Mouse (Mus musculus) lung, postnatal 10 days (tissue): Measurements from ENCODE around the gene Tent5c.

Experiments
- DNase-seq: peaks from one replicate; pipeline ENCODE4 v3.0.0; 2021

Tent5c gene

DNA sequence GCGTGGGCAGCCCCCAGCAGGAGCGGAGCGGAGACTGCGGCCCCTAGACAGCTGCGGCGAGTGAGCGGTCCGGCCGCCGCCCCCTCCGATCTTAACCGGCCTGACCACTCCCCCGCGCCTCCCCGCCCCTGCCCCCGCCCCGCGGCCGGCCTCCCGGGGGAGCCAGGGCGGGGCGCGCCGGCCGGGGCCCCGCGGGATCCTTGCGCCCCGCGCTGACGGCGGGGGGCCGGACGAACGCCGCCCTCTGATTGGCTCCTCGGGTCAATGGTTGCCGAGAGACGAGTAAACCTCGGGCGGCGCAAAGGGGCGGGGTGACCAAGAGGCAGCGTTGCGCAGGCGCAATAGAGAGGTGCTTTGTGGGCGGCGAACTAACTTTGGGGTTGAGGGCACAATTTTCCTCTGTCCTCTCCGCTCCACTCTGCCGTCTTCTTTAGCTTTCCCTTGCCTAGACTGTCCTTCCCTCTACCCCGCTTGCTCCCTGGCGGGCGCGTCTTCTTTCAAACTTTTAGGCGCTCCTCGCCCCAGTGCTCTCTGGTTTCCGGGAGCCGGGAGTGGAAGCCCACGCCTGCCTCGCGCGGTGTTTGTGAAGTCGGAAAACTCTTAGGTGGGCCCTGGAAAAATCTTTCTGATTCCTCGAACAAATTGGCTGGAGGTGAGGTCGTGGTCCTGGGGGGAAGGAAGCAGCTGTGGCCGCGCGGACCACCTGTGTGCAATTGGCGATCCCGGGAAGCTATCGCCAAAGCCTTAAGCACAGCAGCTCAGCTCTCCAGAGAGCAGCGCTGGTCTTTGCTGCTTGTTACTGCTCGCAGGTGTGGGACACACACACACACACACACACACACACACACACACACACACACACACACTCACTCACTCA, at the start of gene Tent5c:
Gene Tent5c, minus strand, starts transcription at position 192 of the 877 bp plus-strand sequence.
- DNase-seq, result peak; percentile 97

DNA sequence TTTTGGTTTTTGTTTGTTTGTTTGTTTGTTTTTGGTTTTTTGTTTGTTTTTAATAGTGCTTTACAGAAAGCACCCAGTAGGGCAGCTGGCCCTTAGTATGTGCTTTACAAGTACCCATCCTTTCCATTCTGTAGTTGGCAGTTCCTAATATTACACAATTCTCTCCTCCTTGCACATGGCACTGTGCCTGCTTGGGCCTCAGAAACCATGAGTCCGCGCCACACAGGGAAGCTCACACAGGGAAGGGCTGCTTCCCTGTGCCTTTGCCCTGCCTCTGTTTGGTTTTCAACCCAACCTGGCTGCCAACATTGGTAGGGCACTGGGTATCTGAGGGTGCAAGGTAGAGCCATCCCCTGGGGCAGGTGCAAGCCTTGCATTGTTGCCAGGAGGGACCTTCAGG, 47.6 kb upstream of the Tent5c start:
- no peak for DNase-seq

DNA sequence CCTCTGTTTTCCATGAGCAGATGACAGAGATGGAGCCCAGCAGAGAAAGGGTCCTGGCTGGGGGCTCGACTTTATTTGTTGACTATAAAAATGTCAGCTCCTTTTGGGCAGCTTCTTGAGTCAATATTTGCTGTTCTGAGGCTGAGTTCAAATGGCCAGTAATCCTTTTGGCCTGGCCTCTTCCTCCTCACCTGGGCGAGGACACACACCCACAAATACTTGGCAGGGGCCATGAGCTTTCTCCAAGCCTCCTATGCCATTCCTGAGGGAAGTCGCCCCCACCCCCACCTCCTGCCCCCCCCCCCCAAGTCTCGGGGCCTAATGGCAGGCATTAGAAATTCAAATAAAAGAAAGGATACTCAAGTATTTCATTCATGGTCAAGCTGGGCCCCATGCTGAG, 46.8 kb upstream of the Tent5c start:
- no peak for DNase-seq

DNA sequence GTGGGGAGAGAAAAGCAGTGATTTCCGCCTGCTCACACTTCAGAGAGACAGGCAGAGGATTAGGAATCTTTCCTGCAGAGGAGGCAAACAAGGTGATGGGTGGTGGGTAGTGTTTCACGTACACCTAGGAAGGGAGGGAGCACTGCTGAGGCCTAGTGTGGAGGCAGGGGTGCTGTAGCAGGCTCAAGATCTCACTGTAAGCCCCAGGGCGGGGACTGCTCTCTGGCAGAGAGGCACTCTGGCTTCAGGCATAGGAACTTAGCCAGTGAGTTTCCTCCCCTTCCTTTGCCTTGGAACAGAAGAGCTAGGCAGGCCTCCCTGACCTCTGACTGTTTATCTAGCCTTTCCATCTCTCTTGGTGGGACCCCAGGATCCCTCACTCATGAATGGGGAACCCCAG, 46.2 kb upstream of the Tent5c start:
- DNase-seq, result no peak

DNA sequence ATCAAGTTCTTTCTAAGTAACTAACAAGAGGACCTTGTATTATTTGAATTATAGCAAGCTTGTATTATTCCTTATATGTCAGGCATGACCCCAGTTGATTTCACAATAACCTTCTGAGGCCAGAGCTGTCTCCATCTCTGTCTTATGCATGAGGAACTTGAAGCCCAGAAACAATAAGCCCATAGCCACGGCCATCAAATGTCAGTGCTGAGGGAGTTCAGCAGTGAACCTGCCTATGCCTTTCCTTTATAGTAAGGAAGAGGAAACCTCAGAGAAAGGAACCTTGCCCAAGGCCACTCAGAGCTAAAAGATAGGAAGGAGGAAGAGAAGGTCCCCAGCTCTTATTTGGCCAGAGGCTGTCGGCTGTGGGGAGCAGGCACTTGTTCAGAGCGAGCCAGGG, 45.3 kb upstream of the Tent5c start:
- no peak for DNase-seq

DNA sequence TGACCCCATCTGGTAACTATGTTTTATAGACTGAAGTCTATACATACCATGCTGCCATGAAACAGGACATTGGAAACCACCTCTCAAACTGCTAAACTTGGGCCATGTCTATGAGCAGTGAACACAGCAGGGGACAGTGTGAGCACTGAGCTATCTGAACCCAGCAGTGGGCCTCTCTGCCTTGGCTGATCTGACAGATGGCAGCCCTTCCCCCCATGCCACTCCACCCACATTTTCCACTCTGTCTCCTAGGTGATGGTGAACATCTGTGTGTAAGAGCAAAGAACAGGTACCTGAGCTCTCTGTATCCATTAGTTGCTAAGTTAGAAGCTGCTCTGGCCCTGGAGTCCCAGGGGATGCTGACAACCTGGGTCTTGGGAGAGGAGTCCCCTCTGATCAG, 44.3 kb upstream of the Tent5c start:
- no peak for DNase-seq

DNA sequence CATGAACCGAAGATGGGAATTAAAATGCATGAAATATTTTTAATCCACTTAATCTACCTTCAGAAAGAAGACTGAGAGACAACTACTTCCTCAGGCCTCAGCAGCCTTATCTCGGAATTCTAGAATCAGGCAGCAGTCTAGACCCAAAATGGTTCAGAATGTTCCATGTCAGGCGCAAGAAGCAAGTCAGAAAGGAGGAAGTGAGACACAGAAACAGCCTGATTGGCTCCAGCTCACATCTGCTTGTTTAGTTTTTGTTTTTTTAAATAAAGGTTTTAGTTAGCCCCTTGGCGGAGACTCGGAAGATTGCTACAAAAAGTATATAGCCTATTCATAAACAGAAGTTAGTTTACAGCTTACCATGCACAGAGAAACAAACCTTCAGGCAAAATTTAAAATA, 41.8 kb upstream of the Tent5c start:
- DNase-seq, result no peak

DNA sequence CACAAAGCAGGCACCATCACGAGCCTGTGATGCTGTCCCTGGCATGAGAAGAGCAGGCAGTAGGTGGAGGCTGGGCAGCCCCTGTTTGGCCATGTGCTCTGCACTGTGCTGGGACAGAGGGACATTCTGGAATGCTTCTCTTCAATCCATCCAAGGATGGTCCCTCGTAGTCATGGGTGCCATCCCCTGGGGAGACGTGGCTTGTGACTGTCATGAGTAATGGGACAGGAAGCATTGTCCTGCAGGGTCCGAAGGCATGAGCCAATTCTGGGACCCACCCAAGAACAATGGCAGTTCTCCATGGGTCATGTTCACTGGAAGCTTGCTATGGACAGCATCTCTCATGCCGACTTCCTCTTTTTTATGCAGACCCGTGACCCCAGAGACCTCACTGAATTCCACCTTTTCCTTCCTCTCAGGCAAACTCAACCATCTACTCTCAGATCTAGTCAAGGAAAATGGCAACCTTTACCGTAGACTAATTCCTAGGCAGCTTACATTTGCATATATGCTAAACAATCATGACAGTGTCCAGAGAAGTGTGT, 41.2 kb upstream of the Tent5c start:
- no peak for DNase-seq

DNA sequence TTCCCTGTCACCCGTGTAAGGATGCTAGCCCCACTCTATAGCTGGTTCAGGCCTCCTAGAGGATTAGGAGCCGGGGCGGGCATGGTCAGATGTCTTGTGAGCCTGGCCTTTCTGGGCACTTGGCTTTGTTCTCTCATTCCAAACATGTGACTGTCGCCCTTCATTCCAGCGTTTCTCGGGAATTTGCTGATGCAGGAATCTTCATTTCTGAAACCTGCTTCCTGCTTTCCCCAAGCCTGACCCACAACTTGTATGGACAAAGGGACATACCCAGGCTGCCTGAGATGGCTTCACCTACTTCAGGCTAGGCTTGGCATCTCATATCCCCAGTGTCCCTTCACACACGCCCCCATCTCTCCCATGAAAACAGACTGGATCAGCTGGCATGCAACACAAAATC, 33.5 kb upstream of the Tent5c start:
- DNase-seq, result no peak

DNA sequence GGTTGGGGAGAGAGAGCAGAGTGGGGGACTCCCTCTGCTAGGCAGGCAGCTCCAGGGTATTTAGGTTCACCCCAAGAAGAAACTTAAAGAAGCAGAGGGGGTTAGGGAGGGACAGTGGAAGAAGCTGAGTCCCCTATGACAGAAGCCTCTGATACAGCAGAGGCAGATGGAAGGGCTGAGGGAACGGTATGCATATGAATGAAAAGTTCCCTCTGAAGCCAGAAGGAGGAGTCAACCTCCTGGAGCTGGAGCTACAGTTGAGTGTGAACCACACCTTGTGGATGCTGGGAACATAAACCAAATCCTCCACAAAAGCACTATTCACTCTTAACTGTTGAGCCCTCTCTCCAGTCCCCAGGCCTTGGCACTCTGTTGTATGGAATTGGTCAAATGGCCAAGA, 32.5 kb upstream of the Tent5c start:
- DNase-seq, result no peak

DNA sequence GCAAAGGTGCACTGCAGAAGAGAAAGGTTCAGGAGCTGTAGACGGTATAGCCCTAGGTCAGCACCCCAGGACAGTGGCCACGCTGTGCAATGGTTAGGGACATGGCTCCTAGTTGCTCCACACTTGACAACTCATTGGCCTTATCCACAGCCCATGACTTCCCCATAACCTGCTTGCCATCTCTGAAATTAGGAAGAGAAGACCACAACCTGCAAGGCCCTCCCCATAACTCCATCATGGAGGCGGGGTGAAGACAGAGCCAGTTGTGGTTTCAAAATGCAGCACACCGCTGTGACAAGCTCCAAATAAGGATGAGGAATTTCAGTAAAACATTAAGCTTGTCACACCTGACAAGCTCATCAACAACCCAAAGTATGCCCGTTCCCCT, 26.6 kb upstream of the Tent5c start:
- DNase-seq, result no peak

DNA sequence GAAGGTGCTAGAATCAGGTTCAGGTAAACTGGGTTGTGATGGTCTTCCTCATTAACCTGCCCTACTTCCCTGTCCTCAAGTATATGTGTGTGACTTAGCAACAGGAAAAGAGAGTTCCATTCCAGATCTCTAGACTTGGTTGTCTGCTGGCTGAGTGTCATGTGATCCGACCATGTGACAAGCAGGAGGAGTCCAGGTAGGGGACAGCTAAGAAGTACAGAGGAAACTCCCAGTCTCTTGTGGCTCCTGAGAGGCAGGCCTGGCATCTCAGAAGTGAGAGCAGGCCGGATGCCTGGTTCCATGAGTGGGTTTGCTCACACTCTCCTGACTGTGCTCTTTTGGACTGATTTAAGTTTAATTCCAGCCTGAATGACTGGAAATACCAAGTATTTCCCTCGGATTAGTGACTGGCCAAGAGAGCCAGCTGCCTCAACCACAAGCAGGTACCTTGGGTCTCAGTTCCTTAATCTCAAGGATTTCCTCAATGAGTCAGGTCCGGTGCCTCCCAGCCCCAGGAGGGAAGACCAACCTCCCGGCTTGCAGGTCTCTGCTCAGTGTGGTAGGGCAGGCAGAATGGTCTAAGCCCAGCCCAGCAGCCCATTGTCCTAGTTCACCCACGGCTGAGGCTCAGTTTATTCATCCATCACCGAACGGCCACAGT, 26.1 kb upstream of the Tent5c start:
- DNase-seq, result no peak

DNA sequence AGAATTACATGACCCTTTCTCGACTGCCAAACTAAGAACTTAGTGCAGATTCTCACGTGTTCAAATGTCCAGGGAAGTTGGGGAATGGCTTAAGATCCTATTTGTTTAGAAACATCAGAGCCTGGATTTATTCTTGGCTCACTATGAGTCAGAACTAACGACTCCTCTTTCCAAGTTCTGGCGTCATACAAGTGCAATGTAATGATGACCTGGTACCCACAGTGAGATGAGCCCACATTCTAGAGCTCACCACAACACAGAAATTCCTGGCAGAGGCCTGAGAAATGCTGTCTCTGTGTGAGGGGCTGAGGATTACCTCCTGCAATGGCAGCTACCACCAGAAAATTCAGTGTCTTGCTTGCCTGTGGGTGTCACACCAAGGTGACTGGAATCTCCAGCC, 18.1 kb upstream of the Tent5c start:
- no peak for DNase-seq

DNA sequence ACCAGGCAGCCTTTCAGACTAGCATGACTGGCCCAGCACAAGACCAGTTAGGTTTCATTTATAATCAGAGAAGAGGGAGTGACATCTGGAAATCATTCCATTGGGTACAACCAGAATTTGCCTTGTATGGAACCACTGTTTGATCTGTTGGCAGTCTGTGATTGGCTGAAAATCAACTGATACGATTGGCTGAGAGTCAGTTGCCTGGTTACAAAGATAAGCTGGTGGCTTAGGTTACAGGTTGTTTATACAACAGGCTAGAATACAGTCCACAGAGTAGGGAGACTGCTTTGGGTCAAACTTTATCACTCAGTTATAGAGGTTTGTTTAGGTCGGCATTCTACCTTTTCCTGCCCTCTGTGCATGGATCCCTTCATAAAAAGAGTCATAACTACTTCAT, 17.6 kb upstream of the Tent5c start:
- DNase-seq, result no peak

DNA sequence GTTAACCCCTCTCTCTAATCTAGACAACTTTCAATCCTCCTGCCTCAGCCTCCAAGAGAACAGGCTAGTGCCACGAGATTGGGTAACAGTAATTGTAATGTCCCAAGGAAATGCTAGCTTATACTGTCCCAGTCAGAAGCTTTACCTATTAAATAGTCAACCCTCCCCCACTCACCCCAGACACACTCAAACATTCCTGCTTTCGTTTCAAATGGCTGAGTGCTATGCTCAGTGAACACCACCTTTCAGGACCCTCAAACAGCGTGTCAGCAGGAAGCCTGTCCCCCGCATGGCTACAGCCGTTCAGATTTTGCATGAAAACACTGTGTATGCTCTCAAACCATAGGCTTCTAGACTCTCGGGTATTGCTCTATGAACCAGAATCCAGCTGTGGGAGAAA, 14.8 kb upstream of the Tent5c start:
- no peak for DNase-seq

DNA sequence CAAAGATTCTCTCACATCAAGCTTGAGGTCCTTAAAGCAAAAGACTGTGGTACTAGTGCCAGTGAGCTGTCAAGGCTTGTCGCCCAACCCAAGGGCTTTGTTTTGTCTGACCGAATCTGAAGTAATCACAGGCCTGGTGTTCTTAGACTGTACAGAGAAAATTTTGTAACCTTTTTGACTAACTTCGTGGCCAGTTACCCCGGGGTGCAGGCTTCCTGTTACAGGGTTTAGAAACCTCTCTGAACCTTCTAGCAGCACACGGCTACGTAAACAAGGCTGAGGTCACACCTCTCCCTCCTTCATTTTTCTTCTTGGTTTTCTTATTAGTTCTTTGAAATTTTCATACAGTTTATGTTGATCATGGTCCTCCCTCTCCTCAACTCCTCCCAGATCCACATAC, 13.4 kb upstream of the Tent5c start:
- DNase-seq, result no peak

DNA sequence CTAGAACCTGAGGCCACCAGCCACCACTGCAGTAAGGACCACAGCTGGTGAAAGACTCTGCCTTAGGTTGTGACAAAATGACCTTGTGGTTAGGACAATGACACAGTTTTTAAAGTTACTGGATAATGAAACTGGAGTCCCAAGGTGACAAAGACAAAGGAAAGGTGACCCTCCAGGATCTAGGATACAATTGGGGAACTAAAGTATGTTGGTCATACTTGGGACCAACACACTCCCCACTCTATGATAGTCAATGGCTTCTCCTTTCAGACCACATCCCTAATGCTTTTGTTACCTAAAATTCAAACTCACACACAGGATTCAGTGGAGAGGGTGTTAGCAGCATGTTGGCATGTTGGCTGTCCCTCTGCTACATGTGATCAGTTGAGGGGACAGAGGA, 12.8 kb upstream of the Tent5c start:
- no peak for DNase-seq

DNA sequence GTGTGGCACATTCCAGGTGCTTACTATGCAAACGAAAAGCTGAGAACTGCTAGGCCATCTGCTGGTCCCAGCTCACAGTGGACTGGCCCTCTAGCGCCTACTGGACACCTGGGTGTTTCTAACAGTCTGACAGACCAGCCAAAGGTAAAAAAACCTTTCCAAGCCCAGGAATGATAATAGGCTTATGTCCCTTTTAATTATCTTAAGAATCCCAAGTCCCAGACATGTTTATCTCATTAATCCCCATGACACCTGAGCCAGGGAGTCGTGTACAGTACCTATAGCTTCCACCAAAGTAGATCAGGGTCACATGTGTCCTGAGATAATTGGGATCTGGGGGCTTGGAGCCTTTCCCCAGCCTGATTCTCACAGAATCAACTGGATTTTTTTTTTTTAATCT, 7.0 kb upstream of the Tent5c start:
- no peak for DNase-seq

DNA sequence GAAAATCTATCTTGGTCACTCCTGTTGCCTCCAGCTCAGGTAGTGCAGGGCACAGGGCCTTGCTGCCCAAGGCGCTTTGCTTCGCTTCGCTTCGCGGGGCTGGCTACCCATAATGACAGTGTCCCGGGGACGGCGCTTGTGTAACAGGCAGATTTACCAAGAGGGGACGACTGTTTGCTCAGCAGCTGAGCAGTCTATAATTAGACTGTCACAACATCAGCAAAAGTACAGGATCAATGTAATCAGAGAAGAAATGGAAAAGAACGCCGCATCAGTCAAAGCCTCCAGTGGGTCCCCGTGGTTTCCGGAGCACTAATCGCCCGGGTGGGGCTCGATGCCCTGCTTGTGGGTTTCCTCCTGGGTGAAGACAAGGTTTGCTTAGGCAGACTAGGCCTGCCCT, 6.3 kb upstream of the Tent5c start:
- DNase-seq, result no peak

DNA sequence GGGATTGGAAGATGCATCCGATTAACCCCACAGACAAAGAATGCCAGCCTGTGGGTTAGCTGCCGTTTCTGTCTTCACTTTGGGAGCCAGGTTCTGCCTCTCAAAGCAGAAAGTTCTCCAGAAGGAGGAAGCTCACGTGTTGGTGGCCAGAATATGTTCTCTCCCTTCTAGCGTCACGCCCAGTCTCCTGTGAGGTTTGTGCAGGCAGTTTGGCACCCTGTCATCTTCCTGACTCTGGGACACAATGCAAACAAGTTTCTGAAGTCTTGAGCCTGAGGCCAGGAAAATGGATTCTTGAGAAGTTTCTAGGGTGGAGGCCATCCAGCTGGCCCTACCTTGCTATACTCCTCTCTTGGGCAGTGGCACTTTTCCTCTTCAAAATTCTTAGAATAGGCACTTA, 5.8 kb upstream of the Tent5c start:
- peak; percentile 34 for DNase-seq

DNA sequence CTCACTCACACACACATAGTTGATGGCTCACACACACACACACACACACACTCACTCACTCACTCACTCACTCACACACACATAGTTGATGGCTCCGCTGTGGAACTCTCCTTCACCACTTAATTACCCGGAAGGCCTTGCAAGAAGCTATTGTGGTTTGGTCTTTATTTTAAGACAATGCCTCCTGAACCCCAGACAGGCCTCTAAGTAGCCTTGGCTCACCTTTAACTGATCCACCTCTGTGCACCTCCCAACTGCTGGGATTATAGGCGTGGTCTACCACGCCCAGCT, 831 bp upstream of the Tent5c start:
- no peak for DNase-seq

DNA sequence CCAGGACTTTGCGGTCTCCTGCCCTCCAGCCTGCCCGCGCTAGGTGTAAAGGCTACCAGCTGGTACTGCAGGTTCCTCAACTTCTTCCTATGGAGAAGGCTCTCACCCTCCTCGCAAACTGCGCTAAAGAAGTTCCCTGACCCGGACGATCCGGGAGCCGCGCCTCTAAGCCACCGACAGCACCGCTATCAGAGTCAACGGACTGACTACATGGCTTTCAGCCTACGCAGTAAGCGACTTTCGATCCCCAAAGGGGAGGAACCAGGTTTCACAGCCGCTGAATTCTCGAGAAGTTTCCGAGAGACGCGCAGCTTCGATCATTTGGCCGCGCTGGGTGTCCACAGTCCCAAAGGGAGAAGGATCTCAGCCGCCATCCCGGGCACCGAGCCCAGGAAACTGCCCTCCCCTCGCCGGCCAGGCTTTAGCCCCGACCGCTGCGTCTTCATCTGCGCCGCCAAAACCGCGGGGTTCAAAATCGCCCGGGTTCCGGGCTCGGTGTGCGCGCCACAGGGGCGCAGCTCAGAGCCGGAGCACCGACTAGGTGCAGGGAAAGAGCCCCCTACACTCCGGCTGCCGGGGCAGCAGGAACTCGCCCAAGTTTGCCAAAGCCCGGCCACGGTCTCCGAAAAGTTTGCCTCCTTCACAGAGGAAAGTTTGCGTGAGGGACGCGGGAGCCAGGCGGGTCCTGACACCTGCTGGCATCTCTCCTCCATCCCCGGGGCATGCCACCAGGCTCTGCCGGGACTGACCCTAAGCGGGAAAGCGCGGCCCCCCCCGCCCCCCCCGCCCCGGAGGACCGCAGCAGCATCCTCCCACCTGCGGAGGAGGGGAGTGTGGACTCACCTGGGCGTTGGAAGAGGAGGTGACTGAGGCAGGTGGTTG, 632 bp downstream of the Tent5c start:
- DNase-seq, result peak; percentile 79

DNA sequence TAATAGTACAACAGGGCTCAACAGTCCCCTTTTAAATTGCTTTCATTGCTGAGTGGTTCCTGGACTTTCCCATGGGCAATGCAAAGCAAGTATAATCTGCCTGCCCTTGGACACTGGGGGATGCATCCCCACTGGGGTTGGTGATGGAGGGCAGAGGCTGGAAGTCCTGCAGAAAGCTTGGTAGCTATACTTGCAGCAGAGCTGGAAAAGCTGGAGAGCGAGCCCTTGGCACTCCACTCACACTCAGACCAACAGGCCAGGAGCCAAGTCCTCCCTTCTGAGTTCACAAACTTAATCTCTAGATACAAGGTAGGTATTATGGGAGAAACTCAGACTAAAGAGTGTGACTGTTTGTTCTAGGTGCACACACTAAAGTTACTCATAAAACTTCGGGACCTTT, 2.1 kb downstream of the Tent5c start:
- no peak for DNase-seq
